Mouse (Mus musculus): Measurements from ENCODE around the gene Syt12.

Gene Syt12

GRCm38 (mm10) chr19:4417183-4417582 lies 60.1 kb downstream of the Syt12 start:
- no peak for TF ChIP-seq GATA4 (IDR thresholded peaks at IDR 0.05; ENCODE audit: insufficient replicate concordance, low read length)

- no peak for TF ChIP-seq GATA4 (IDR thresholded peaks at IDR 0.05; ENCODE audit: insufficient replicate concordance, low read length)
These were observed 62.6 kb downstream of the Syt12 start for GRCm38 (mm10) chr19:4414631-4415030.

GRCm38 (mm10) chr19:4409062-4409461 lies 68.2 kb downstream of the Syt12 start:
- no peak for TF ChIP-seq GATA4 (IDR thresholded peaks at IDR 0.05; ENCODE audit: insufficient replicate concordance, low read length)

- no peak for TF ChIP-seq GATA4 (IDR thresholded peaks at IDR 0.05; ENCODE audit: insufficient replicate concordance, low read length)
These were observed 72.4 kb downstream of the Syt12 start for GRCm38 (mm10) chr19:4404840-4405239.

- no peak for TF ChIP-seq GATA4 (IDR thresholded peaks at IDR 0.05; ENCODE audit: insufficient replicate concordance, low read length)
These were observed 78.3 kb downstream of the Syt12 start for GRCm38 (mm10) chr19:4398959-4399358.

- no peak for TF ChIP-seq GATA4 (IDR thresholded peaks at IDR 0.05; ENCODE audit: insufficient replicate concordance, low read length)
These were observed 78.7 kb downstream of the Syt12 start for GRCm38 (mm10) chr19:4398630-4398948.

- no peak for TF ChIP-seq GATA4 (IDR thresholded peaks at IDR 0.05; ENCODE audit: insufficient replicate concordance, low read length)
These were observed 79.2 kb downstream of the Syt12 start, which contains the start of gene Kdm2a for GRCm38 (mm10) chr19:4397798-4398629. TSS of gene Kdm2a (minus strand) at chr19:4398285.

- peak; percentile 6; the same call in 1 of the 2 replicates for TF ChIP-seq GATA4 (IDR thresholded peaks at IDR 0.05; ENCODE audit: insufficient replicate concordance, low read length)
These were observed 80.0 kb downstream of the Syt12 start for GRCm38 (mm10) chr19:4396998-4397797.

- TF ChIP-seq GATA4 (IDR thresholded peaks at IDR 0.05; ENCODE audit: insufficient replicate concordance, low read length) = no peak
These were observed 80.9 kb downstream of the Syt12 start for GRCm38 (mm10) chr19:4396081-4396997.

All from liver, adult (tissue).